Mouse (Mus musculus) splenic B cell, adult 2 months (primary cell): Measurements from ENCODE around the gene Ypel2.
A peak's percentile ranks its signal among the peaks of the same experiment; 100 is the strongest.

Source experiments
- DNase-seq: peaks from one replicate; pipeline ENCODE4 v3.0.0-alpha.2; 2011; ENCODE audit warnings: low read depth, low spot score
- H3K27me3 ChIP-seq: 2 replicates; pipeline ENCODE4 v1.6.1; 2012; ENCODE audit warnings: mild to moderate bottlenecking, low read length, moderate library complexity, mixed read lengths; ENCODE audit not compliant: control insufficient read depth, poor library complexity, insufficient read depth, severe bottlenecking
- H3K36me3 ChIP-seq: 2 replicates; pipeline ENCODE4 v1.6.1; 2012; ENCODE audit warnings: mild to moderate bottlenecking, low read length, moderate library complexity, mixed read lengths; ENCODE audit not compliant: control insufficient read depth, poor library complexity, insufficient read depth, severe bottlenecking

Gene Ypel2

GRCm38 (mm10) chr11:86938551-86938950, 55.0 kb downstream of the Ypel2 start:
- DNase-seq: no peak
- Histone ChIP-seq H3K36me3 (no peaks in the 10 kb centered on the region), H3K27me3 (no peaks in the 10 kb centered on the region)

GRCm38 (mm10) chr11:86938108-86938507, 55.4 kb downstream of the Ypel2 start:
- H3K27me3 ChIP-seq: no peaks in the 10 kb centered on the region
- DNase-seq: no peak
- H3K36me3 ChIP-seq: no peaks in the 10 kb centered on the region

- H3K36me3 ChIP-seq: no peaks in the 10 kb centered on the region
- peak; percentile 40 for DNase-seq
- H3K27me3 ChIP-seq: no peaks in the 10 kb centered on the region
Measured at GRCm38 (mm10) chr11:86936938-86937337, 56.6 kb downstream of the Ypel2 start.

- DNase-seq: no peak
- Histone ChIP-seq H3K36me3 (no peaks in the 10 kb centered on the region), H3K27me3 (no peaks in the 10 kb centered on the region)
Measured at GRCm38 (mm10) chr11:86934895-86935294, 58.6 kb downstream of the Ypel2 start.

GRCm38 (mm10) chr11:86932201-86932600, 61.3 kb downstream of the Ypel2 start:
- H3K27me3 ChIP-seq: no peaks in the 10 kb centered on the region
- no peak for DNase-seq
- H3K36me3 ChIP-seq: no peaks in the 10 kb centered on the region

- no peak for DNase-seq
- Histone ChIP-seq H3K27me3 (no peaks in the 10 kb centered on the region), H3K36me3 (no peaks in the 10 kb centered on the region)
Measured at GRCm38 (mm10) chr11:86930636-86931180, 62.8 kb downstream of the Ypel2 start.

GRCm38 (mm10) chr11:86929985-86930384, 63.5 kb downstream of the Ypel2 start:
- Histone ChIP-seq H3K27me3 (no peaks in the 10 kb centered on the region), H3K36me3 (no peaks in the 10 kb centered on the region)
- no peak for DNase-seq

- no peak for DNase-seq
- no peaks in the 10 kb centered on the region for H3K27me3 ChIP-seq
- no peaks in the 10 kb centered on the region for H3K36me3 ChIP-seq
Measured at GRCm38 (mm10) chr11:86929531-86929930, 64.0 kb downstream of the Ypel2 start.

GRCm38 (mm10) chr11:86925085-86925638, 68.3 kb downstream of the Ypel2 start:
- Histone ChIP-seq H3K36me3 (no peaks in the 10 kb centered on the region), H3K27me3 (no peaks in the 10 kb centered on the region)
- DNase-seq: peak; percentile 23

GRCm38 (mm10) chr11:86924629-86925028, 68.9 kb downstream of the Ypel2 start:
- H3K27me3 ChIP-seq: no peaks in the 10 kb centered on the region
- no peak for DNase-seq
- H3K36me3 ChIP-seq: no peaks in the 10 kb centered on the region

GRCm38 (mm10) chr11:86923654-86924053, 69.9 kb downstream of the Ypel2 start:
- no peak for DNase-seq
- Histone ChIP-seq H3K36me3 (no peaks in the 10 kb centered on the region), H3K27me3 (no peaks in the 10 kb centered on the region)

GRCm38 (mm10) chr11:86922029-86922428, 71.5 kb downstream of the Ypel2 start:
- Histone ChIP-seq H3K36me3 (no peaks in the 10 kb centered on the region), H3K27me3 (no peaks in the 10 kb centered on the region)
- no peak for DNase-seq

- Histone ChIP-seq H3K36me3 (no peaks in the 10 kb centered on the region), H3K27me3 (no peaks in the 10 kb centered on the region)
- DNase-seq: no peak
Measured at GRCm38 (mm10) chr11:86921335-86921734, 72.2 kb downstream of the Ypel2 start.

- H3K36me3 ChIP-seq: no peaks in the 10 kb centered on the region
- DNase-seq: no peak
- no peaks in the 10 kb centered on the region for H3K27me3 ChIP-seq
Measured at GRCm38 (mm10) chr11:86920111-86921080, 73.1 kb downstream of the Ypel2 start.

- H3K27me3 ChIP-seq: no peaks in the 10 kb centered on the region
- no peak for DNase-seq
- no peaks in the 10 kb centered on the region for H3K36me3 ChIP-seq
Measured at GRCm38 (mm10) chr11:86919468-86919867, 74.0 kb downstream of the Ypel2 start.
